Mouse (Mus musculus) 3134 (cell line): ENCODE data around the gene Frmd4b.
A peak's percentile ranks its signal among the peaks of the same experiment; 100 is the strongest.

ENCODE experiments used
- DNase-seq: peaks from one replicate; pipeline ENCODE4 v3.0.0-alpha.2; 2011; ENCODE audit warnings: low spot score; ENCODE audit not compliant: insufficient read length; ENCODE audit errors: extremely low read depth

Frmd4b gene

GRCm38 (mm10) chr6:97521279-97522038 lies 95.9 kb downstream of the Frmd4b start:
- DNase-seq, result no peak

- DNase-seq, result no peak
Measured at GRCm38 (mm10) chr6:97520566-97520965, 96.8 kb downstream of the Frmd4b start.

- DNase-seq, result no peak
Measured at GRCm38 (mm10) chr6:97519553-97519952, 97.8 kb downstream of the Frmd4b start.

- no peak for DNase-seq
Measured at GRCm38 (mm10) chr6:97518467-97518866, 98.9 kb downstream of the Frmd4b start.

- no peak for DNase-seq
Measured at GRCm38 (mm10) chr6:97517616-97518235, 99.6 kb downstream of the Frmd4b start.

- DNase-seq, result no peak
Measured at GRCm38 (mm10) chr6:97516941-97517340, 100.4 kb downstream of the Frmd4b start.

- DNase-seq, result no peak
Measured at GRCm38 (mm10) chr6:97510771-97511170, 106.6 kb downstream of the Frmd4b start.

GRCm38 (mm10) chr6:97509434-97509833 lies 107.9 kb downstream of the Frmd4b start:
- DNase-seq, result no peak

- no peak for DNase-seq
Measured at GRCm38 (mm10) chr6:97508480-97508879, 108.9 kb downstream of the Frmd4b start.

GRCm38 (mm10) chr6:97507893-97508292 lies 109.4 kb downstream of the Frmd4b start:
- DNase-seq, result no peak

GRCm38 (mm10) chr6:97506141-97506650 lies 111.1 kb downstream of the Frmd4b start:
- DNase-seq, result no peak

GRCm38 (mm10) chr6:97504673-97505072 lies 112.7 kb downstream of the Frmd4b start:
- no peak for DNase-seq

- no peak for DNase-seq
Measured at GRCm38 (mm10) chr6:97501000-97501399, 116.3 kb downstream of the Frmd4b start.

- no peak for DNase-seq
Measured at GRCm38 (mm10) chr6:97500246-97500645, 117.1 kb downstream of the Frmd4b start.

GRCm38 (mm10) chr6:97496002-97496401 lies 121.3 kb downstream of the Frmd4b start:
- DNase-seq, result no peak

- no peak for DNase-seq
Measured at GRCm38 (mm10) chr6:97491065-97491464, 126.3 kb downstream of the Frmd4b start.

- DNase-seq, result no peak
Measured at GRCm38 (mm10) chr6:97488821-97489220, 128.5 kb downstream of the Frmd4b start.

GRCm38 (mm10) chr6:97488280-97488679 lies 129.1 kb downstream of the Frmd4b start:
- DNase-seq, result no peak

GRCm38 (mm10) chr6:97487535-97488081 lies 129.7 kb downstream of the Frmd4b start:
- DNase-seq, result peak; percentile 25

- DNase-seq, result no peak
Measured at GRCm38 (mm10) chr6:97486813-97487361, 130.5 kb downstream of the Frmd4b start.

- DNase-seq, result no peak
Measured at GRCm38 (mm10) chr6:97485886-97486386, 131.4 kb downstream of the Frmd4b start.
